Mouse (Mus musculus): Measurements from ENCODE around the gene Bace1. TPM values are rescaled to one million over a fixed set of nuclear protein-coding genes. Genes with fewer than 3 reads are reported as not detected.

Gene Bace1
- polyA plus RNA-seq, 1 experiment: 7.7 TPM

DNA sequence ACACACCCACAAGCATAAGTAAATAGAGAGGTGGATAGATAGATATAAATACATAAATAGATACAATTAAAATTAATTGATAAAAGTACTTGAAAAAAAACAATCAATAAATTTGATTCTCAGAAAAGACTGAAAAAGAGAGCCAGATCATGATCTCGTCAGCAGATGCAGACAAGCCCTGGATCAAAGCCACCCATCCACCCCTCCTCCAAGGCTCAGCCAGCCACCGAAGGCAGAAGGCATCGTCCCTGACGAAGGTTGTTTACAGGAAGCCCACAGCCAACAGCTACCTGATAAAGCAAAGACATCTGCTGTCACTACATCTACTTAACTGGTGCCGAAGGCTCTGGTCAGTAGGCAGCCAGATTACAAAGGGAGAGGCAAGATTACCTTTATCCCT is 26.4 kb upstream of the Bace1 start:
- DNase-seq: no peak
- Histone ChIP-seq H3K36me3 (ENCODE audit: control insufficient read depth, insufficient read depth, low read length) (no peaks in the 10 kb centered on the region), H3K27me3 (ENCODE audit: control insufficient read depth, insufficient read depth, low read length) (no peaks in the 10 kb centered on the region), H3K4me3 (ENCODE audit: control insufficient read depth, insufficient read depth, low read length) (no peak overlapping the region), H3K4me1 (replicated peaks; ENCODE audit: control insufficient read depth, insufficient read depth, low read length) (peaks cover 19% of the 10 kb centered on the region), H3K27ac (ENCODE audit: control insufficient read depth, insufficient read depth, low read length) (no peak overlapping the region)
- TF ChIP-seq POLR2A (IDR thresholded peaks at IDR 0.05; ENCODE audit: control insufficient read depth, extremely low read depth, insufficient read depth, low read length, poor library complexity): no peak
- no peak for TF ChIP-seq CTCF (IDR thresholded peaks at IDR 0.05; ENCODE audit: borderline replicate concordance, control insufficient read depth, extremely low read depth, insufficient read depth, low read length, poor library complexity)
- 91% methylated on average over 5 of the region's 5 CpGs for WGBS

DNA sequence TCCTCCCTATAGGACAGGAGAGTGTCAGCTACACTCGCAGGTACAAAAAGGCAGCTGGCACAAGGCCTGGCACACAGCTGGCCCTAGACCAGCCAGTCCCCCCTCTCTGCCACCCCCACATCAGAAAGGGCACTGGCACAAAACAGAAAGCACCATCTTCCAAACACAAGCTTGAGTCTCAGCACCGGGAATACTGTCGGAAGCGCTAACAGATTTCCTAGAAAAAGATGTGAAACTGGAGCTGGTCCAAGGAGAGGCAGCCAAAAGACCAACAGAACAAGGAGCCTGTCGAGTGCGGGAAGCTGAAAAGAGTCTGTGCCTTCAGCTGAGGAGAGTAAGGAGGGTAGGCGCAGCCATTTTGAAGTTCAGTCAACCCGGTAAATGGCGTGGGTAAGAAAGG is 23.3 kb upstream of the Bace1 start:
- H3K4me1 ChIP-seq (replicated peaks; ENCODE audit: control insufficient read depth, insufficient read depth, low read length): peaks cover 6% of the 10 kb centered on the region
- DNase-seq: no peak
- no peak overlapping the region for H3K27ac ChIP-seq (ENCODE audit: control insufficient read depth, insufficient read depth, low read length)
- WGBS: 85% methylated on average over 9 of the region's 9 CpGs
- H3K27me3 ChIP-seq (ENCODE audit: control insufficient read depth, insufficient read depth, low read length): no peaks in the 10 kb centered on the region
- no peak overlapping the region for H3K4me3 ChIP-seq (ENCODE audit: control insufficient read depth, insufficient read depth, low read length)
- no peaks in the 10 kb centered on the region for H3K36me3 ChIP-seq (ENCODE audit: control insufficient read depth, insufficient read depth, low read length)
- TF ChIP-seq CTCF (IDR thresholded peaks at IDR 0.05; ENCODE audit: borderline replicate concordance, control insufficient read depth, extremely low read depth, insufficient read depth, low read length, poor library complexity) (no peak), POLR2A (IDR thresholded peaks at IDR 0.05; ENCODE audit: control insufficient read depth, extremely low read depth, insufficient read depth, low read length, poor library complexity) (no peak)

DNA sequence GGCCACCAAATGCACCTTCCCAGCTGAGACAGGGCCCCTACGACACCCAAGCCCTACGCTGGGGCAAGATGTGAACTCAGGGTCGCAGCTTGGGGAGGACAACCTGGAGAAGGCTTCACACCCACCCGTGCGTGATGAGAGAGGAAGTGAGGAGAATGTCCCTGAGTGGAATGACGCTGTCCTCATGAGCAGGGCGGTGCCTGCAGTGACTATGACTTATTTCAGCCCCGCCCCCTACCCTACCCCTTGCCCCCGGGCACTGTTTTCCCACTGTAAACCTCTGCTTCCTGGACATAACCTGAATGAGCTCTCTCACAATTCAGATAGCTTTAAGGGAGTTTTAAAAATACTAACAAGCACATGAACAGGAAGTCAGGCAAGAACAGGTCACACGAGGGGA is 22.9 kb upstream of the Bace1 start:
- WGBS: 54% methylated on average over 10 of the region's 10 CpGs
- H3K27me3 ChIP-seq (ENCODE audit: control insufficient read depth, insufficient read depth, low read length): no peaks in the 10 kb centered on the region
- peaks cover 6% of the 10 kb centered on the region for H3K4me1 ChIP-seq (replicated peaks; ENCODE audit: control insufficient read depth, insufficient read depth, low read length)
- TF ChIP-seq POLR2A (IDR thresholded peaks at IDR 0.05; ENCODE audit: control insufficient read depth, extremely low read depth, insufficient read depth, low read length, poor library complexity) (no peak), CTCF (IDR thresholded peaks at IDR 0.05; ENCODE audit: borderline replicate concordance, control insufficient read depth, extremely low read depth, insufficient read depth, low read length, poor library complexity) (no peak)
- H3K4me3 ChIP-seq (ENCODE audit: control insufficient read depth, insufficient read depth, low read length): no peak overlapping the region
- H3K27ac ChIP-seq (ENCODE audit: control insufficient read depth, insufficient read depth, low read length): no peak overlapping the region
- no peaks in the 10 kb centered on the region for H3K36me3 ChIP-seq (ENCODE audit: control insufficient read depth, insufficient read depth, low read length)
- no peak for DNase-seq

DNA sequence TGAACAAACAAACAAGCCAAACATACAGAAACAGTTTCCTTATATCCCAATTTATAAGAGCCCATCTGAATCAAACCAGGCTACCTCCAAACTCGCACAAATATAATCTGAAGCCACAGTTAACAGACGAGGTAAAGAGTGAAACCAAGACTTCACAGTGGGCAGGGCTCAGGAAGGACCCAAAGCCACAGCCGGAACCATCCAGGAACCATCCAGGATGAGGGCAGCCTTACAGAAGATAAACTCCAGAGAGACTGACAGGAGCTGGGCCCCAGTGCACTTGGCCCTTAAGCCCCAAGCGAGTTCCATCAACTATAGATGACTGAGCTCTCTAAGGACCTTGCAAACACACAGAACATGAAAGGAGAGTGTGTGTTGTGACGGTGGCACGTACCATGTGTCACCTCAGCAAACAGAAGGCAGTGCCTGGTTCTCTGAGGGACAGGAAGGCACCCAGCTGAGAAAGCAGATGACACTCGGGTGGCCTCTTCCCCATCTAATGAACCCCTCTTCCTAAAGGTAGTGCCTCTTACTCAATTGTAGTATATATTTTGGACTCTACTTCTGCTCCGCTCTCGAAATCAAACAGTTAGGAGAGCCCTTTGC is 19.9 kb upstream of the Bace1 start:
- H3K4me1 ChIP-seq (replicated peaks; ENCODE audit: control insufficient read depth, insufficient read depth, low read length): peaks cover 6% of the 10 kb centered on the region
- DNase-seq: no peak
- TF ChIP-seq POLR2A (IDR thresholded peaks at IDR 0.05; ENCODE audit: control insufficient read depth, extremely low read depth, insufficient read depth, low read length, poor library complexity) (no peak), CTCF (IDR thresholded peaks at IDR 0.05; ENCODE audit: borderline replicate concordance, control insufficient read depth, extremely low read depth, insufficient read depth, low read length, poor library complexity) (no peak)
- no peak overlapping the region for H3K4me3 ChIP-seq (ENCODE audit: control insufficient read depth, insufficient read depth, low read length)
- no peaks in the 10 kb centered on the region for H3K27me3 ChIP-seq (ENCODE audit: control insufficient read depth, insufficient read depth, low read length)
- H3K27ac ChIP-seq (ENCODE audit: control insufficient read depth, insufficient read depth, low read length): no peak overlapping the region
- 24% methylated on average over 9 of the region's 9 CpGs for WGBS
- no peaks in the 10 kb centered on the region for H3K36me3 ChIP-seq (ENCODE audit: control insufficient read depth, insufficient read depth, low read length)

DNA sequence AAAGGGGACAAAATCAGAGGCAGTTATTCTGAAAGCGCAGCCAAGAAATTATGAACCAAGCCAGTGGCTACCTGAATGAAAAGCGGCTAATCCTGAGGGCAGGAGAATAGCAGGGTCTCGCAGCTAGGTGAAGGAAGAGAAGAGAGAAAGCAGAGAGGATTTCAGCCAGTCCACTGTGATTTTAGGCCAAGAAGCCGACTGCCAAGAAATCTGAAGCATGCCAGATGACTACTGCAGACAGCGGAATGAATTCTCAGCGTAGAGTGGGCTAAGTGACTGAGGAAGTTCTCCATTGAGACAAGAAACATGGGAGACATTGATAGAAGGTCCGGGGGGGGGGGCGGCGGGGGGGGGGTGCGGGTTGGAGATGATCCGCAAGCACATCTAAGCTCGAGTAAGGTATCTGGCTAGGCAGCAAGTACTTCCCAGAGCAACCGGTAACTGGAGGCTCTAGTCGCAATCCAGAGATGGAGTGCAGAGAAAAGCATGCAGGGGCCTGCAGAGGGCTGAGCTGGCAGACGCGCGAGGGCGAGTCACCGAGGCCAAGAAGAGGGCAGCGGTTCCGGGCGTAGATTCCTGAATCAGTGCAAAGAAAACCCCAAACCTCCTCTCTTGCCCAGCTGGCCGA is 10.6 kb upstream of the Bace1 start:
- TF ChIP-seq POLR2A (IDR thresholded peaks at IDR 0.05; ENCODE audit: control insufficient read depth, extremely low read depth, insufficient read depth, low read length, poor library complexity): no peak
- no peak for TF ChIP-seq CTCF (IDR thresholded peaks at IDR 0.05; ENCODE audit: borderline replicate concordance, control insufficient read depth, extremely low read depth, insufficient read depth, low read length, poor library complexity)
- H3K27me3 ChIP-seq (ENCODE audit: control insufficient read depth, insufficient read depth, low read length): no peaks in the 10 kb centered on the region
- no peaks in the 10 kb centered on the region for H3K36me3 ChIP-seq (ENCODE audit: control insufficient read depth, insufficient read depth, low read length)
- H3K4me1 ChIP-seq (replicated peaks; ENCODE audit: control insufficient read depth, insufficient read depth, low read length): 0 out of 2 replicates have a peak, but pooled peaks cover 2% of the 10 kb centered on the region
- H3K27ac ChIP-seq (ENCODE audit: control insufficient read depth, insufficient read depth, low read length): no peak overlapping the region
- peak overlapping the region; percentile 86 for H3K4me3 ChIP-seq (ENCODE audit: control insufficient read depth, insufficient read depth, low read length)
- no peak for DNase-seq
- WGBS: 16% methylated on average over 23 of the region's 23 CpGs

DNA sequence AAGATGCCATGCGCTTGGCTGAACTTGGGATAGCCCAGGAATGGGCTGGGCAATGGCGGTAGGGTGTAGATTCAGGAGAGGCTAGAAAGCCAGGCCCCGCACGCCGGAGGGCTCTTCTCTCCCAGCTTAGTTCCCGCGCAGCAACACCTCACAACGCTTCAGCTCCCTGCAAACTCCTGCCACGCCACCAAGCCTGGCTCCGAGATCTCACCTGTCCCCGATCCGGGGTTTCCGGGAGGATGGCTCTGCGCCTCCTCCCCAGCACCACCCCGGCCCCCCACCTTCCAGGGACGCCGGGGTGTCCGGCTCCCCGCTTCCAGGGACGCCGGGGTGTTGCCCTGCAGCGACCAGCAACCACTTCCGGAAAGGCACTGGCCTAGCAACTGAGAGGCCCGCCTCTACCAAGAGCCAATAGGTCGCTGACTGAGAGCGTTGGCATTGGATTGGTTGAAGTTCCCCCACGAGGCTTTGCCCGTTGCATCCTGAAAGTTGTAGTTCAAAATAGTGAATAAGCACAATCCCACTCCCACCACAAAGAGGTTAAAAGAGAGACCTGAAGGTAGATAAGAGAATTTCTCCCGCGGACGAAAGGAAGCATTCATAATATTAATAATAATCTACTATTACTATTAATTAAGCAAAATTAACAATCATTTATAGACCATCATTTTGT is 10.0 kb upstream of the Bace1 start, which contains the start of gene Cep164:
Gene Cep164 (minus strand): TSS at position 401 of the 673 bp plus-strand sequence.
- WGBS: under 1% methylated on average over 31 of the region's 31 CpGs
- TF ChIP-seq POLR2A (IDR thresholded peaks at IDR 0.05; ENCODE audit: control insufficient read depth, extremely low read depth, insufficient read depth, low read length, poor library complexity) (peak; percentile 36; the same call in 1 of the 2 replicates), CTCF (IDR thresholded peaks at IDR 0.05; ENCODE audit: borderline replicate concordance, control insufficient read depth, extremely low read depth, insufficient read depth, low read length, poor library complexity) (0 out of 2 replicates have a peak, but pooled peaks have one; percentile 13)
- H3K27me3 ChIP-seq (ENCODE audit: control insufficient read depth, insufficient read depth, low read length): no peaks in the 10 kb centered on the region

More for the DNA sequence above, 10.0 kb upstream of the Bace1 start, which contains the start of gene Cep164:
- Histone ChIP-seq H3K4me1 (replicated peaks; ENCODE audit: control insufficient read depth, insufficient read depth, low read length) (0 out of 2 replicates have a peak, but pooled peaks cover 2% of the 10 kb centered on the region), H3K27ac (ENCODE audit: control insufficient read depth, insufficient read depth, low read length) (no peak within 1 kb of the TSS), H3K4me3 (ENCODE audit: control insufficient read depth, insufficient read depth, low read length) (peak within 1 kb of the TSS; percentile 86), H3K36me3 (ENCODE audit: control insufficient read depth, insufficient read depth, low read length) (no peaks in the 10 kb centered on the region)
- peak; percentile 88 for DNase-seq

All from thymus, adult 2 months (tissue).